Mouse (Mus musculus) spleen, adult 2 months (tissue): ENCODE data around the gene Bpnt1.

Source experiments
- CTCF ChIP-seq: fragments of 200-500 bp; IDR thresholded peaks from 2 replicates; pipeline ENCODE4 v1.5.1; 2011; ENCODE audit warnings: mild to moderate bottlenecking, inconsistent platforms; ENCODE audit not compliant: insufficient read depth, insufficient read length, insufficient replicate concordance; ENCODE audit errors: extremely low read depth
- POLR2A ChIP-seq: fragments of 200-500 bp; IDR thresholded peaks from 2 replicates; pipeline ENCODE4 v1.6.1; 2011; ENCODE audit warnings: low read depth, low read length, inconsistent platforms

- TF ChIP-seq CTCF (no peak), POLR2A (no peak)
Measured at GRCm38 (mm10) chr1:185282846-185283245, 49.1 kb upstream of the Bpnt1 start.
